Mouse (Mus musculus): ENCODE data around the gene Cdkal1. TPM values are rescaled to one million over a fixed set of nuclear protein-coding genes. Genes with fewer than 3 reads are reported as not detected.
A peak's percentile ranks its signal among the peaks of the same experiment; 100 is the strongest.

Gene Cdkal1
- total and polyA plus RNA-seq, 2 experiments from 2014 or later = 11.1 to 18.9 TPM

- no peaks in the 10 kb centered on the region for H3K9me3 ChIP-seq (ENCODE audit: low read length)
- ATAC-seq (no peak), DNase-seq (ENCODE audit: low spot score) (no peak)
- H3K4me1 ChIP-seq (ENCODE audit: insufficient read depth, low read length) = peaks cover 10% of the 10 kb centered on the region; the same call in 1 of the 2 replicates
- H3K27me3 ChIP-seq (ENCODE audit: insufficient read depth, low read length) = no peaks in the 10 kb centered on the region
- TF ChIP-seq CTCF (IDR thresholded peaks at IDR 0.05; ENCODE audit: low read depth) = no peak
- no peak overlapping the region for H3K27ac ChIP-seq
- no peak overlapping the region for H3K4me3 ChIP-seq (ENCODE audit: low read length)
- H3K36me3 ChIP-seq (ENCODE audit: insufficient read depth, low read length) = no peaks in the 10 kb centered on the region
- H3K9ac ChIP-seq (replicated peaks; ENCODE audit: low read length) = no peak overlapping the region
- no peak overlapping the region for H3K4me2 ChIP-seq (ENCODE audit: low read depth, low read length)
- 98% methylated on average over 3 of the region's 3 CpGs for WGBS
Measured at GRCm38 (mm10) chr13:29348331-29348730, 507.1 kb downstream of the Cdkal1 start.

- 65% methylated on average over 6 of the region's 6 CpGs for WGBS
- Histone ChIP-seq H3K27me3 (ENCODE audit: insufficient read depth, low read length) (no peaks in the 10 kb centered on the region), H3K36me3 (ENCODE audit: insufficient read depth, low read length) (no peaks in the 10 kb centered on the region), H3K4me1 (ENCODE audit: insufficient read depth, low read length) (no peaks in the 10 kb centered on the region), H3K4me3 (ENCODE audit: low read length) (no peak overlapping the region), H3K27ac (no peak overlapping the region), H3K4me2 (ENCODE audit: low read depth, low read length) (no peak overlapping the region), H3K9ac (replicated peaks; ENCODE audit: low read length) (no peak overlapping the region), H3K9me3 (ENCODE audit: low read length) (no peaks in the 10 kb centered on the region)
- TF ChIP-seq CTCF (IDR thresholded peaks at IDR 0.05; ENCODE audit: low read depth) = peak; percentile 18; the same call in 1 of the 2 replicates
- ATAC-seq = peak; percentile 78
- peak; percentile 71 for DNase-seq (ENCODE audit: low spot score)
Measured at GRCm38 (mm10) chr13:29332640-29333412, 522.6 kb downstream of the Cdkal1 start.

- no peaks in the 10 kb centered on the region for H3K4me1 ChIP-seq (ENCODE audit: insufficient read depth, low read length)
- peaks cover 5% of the 10 kb centered on the region; the same call in 1 of the 2 replicates for H3K36me3 ChIP-seq (ENCODE audit: insufficient read depth, low read length)
- 80% methylated on average over 4 of the region's 4 CpGs for WGBS
- no peak overlapping the region for H3K27ac ChIP-seq
- TF ChIP-seq CTCF (IDR thresholded peaks at IDR 0.05; ENCODE audit: low read depth) = no peak
- no peaks in the 10 kb centered on the region for H3K27me3 ChIP-seq (ENCODE audit: insufficient read depth, low read length)
- ATAC-seq = no peak
- H3K9ac ChIP-seq (replicated peaks; ENCODE audit: low read length) = no peak overlapping the region
- no peak for DNase-seq (ENCODE audit: low spot score)
- no peak overlapping the region for H3K4me2 ChIP-seq (ENCODE audit: low read depth, low read length)
- H3K9me3 ChIP-seq (ENCODE audit: low read length) = no peaks in the 10 kb centered on the region
- H3K4me3 ChIP-seq (ENCODE audit: low read length) = no peak overlapping the region
Measured at GRCm38 (mm10) chr13:29325946-29326345, 529.5 kb downstream of the Cdkal1 start.

GRCm38 (mm10) chr13:29320421-29320820, 535.1 kb downstream of the Cdkal1 start:
- peak; percentile 20 for DNase-seq (ENCODE audit: low spot score)
- ATAC-seq = no peak
- H3K9ac ChIP-seq (replicated peaks; ENCODE audit: low read length) = no peak overlapping the region

GRCm38 (mm10) chr13:29317703-29318102, 537.8 kb downstream of the Cdkal1 start:
- H3K4me2 ChIP-seq (ENCODE audit: low read depth, low read length) = no peak overlapping the region
- no peaks in the 10 kb centered on the region for H3K36me3 ChIP-seq (ENCODE audit: insufficient read depth, low read length)
- H3K9me3 ChIP-seq (ENCODE audit: low read length) = no peaks in the 10 kb centered on the region
- H3K4me1 ChIP-seq (ENCODE audit: insufficient read depth, low read length) = no peaks in the 10 kb centered on the region
- no peak overlapping the region for H3K4me3 ChIP-seq (ENCODE audit: low read length)
- 84% methylated on average over 1 of the region's 1 CpGs for WGBS
- H3K27me3 ChIP-seq (ENCODE audit: insufficient read depth, low read length) = no peaks in the 10 kb centered on the region
- no peak overlapping the region for H3K27ac ChIP-seq
- DNase-seq (ENCODE audit: low spot score) (no peak), ATAC-seq (no peak)
- no peak for TF ChIP-seq CTCF (IDR thresholded peaks at IDR 0.05; ENCODE audit: low read depth)
- no peak overlapping the region for H3K9ac ChIP-seq (replicated peaks; ENCODE audit: low read length)

More at GRCm38 (mm10) chr13:29320421-29320820, 535.1 kb downstream of the Cdkal1 start:
- H3K4me3 ChIP-seq (ENCODE audit: low read length) = no peak overlapping the region
- WGBS = 55% methylated on average over 2 of the region's 2 CpGs
- H3K4me1 ChIP-seq (ENCODE audit: insufficient read depth, low read length) = no peaks in the 10 kb centered on the region
- no peaks in the 10 kb centered on the region for H3K27me3 ChIP-seq (ENCODE audit: insufficient read depth, low read length)
- H3K9me3 ChIP-seq (ENCODE audit: low read length) = no peaks in the 10 kb centered on the region
- peaks cover 5% of the 10 kb centered on the region; the same call in 1 of the 2 replicates for H3K36me3 ChIP-seq (ENCODE audit: insufficient read depth, low read length)
- H3K27ac ChIP-seq = no peak overlapping the region
- no peak for TF ChIP-seq CTCF (IDR thresholded peaks at IDR 0.05; ENCODE audit: low read depth)
- no peak overlapping the region for H3K4me2 ChIP-seq (ENCODE audit: low read depth, low read length)

- H3K36me3 ChIP-seq (ENCODE audit: insufficient read depth, low read length) = no peaks in the 10 kb centered on the region
- no peaks in the 10 kb centered on the region for H3K9me3 ChIP-seq (ENCODE audit: low read length)
- no peak for DNase-seq (ENCODE audit: low spot score)
- no peaks in the 10 kb centered on the region for H3K27me3 ChIP-seq (ENCODE audit: insufficient read depth, low read length)
- H3K4me1 ChIP-seq (ENCODE audit: insufficient read depth, low read length) = no peaks in the 10 kb centered on the region
- H3K9ac ChIP-seq (replicated peaks; ENCODE audit: low read length) = no peak overlapping the region
- no peak overlapping the region for H3K4me3 ChIP-seq (ENCODE audit: low read length)
- no peak overlapping the region for H3K4me2 ChIP-seq (ENCODE audit: low read depth, low read length)
- no peak for TF ChIP-seq CTCF (IDR thresholded peaks at IDR 0.05; ENCODE audit: low read depth)
- WGBS = 95% methylated on average over 5 of the region's 5 CpGs
- no peak overlapping the region for H3K27ac ChIP-seq
- ATAC-seq = no peak
Measured at GRCm38 (mm10) chr13:29316271-29316670, 539.2 kb downstream of the Cdkal1 start.

GRCm38 (mm10) chr13:29312026-29312425, 543.4 kb downstream of the Cdkal1 start:
- Histone ChIP-seq H3K27ac (no peak overlapping the region), H3K9me3 (ENCODE audit: low read length) (no peaks in the 10 kb centered on the region), H3K27me3 (ENCODE audit: insufficient read depth, low read length) (no peaks in the 10 kb centered on the region), H3K36me3 (ENCODE audit: insufficient read depth, low read length) (no peaks in the 10 kb centered on the region), H3K4me1 (ENCODE audit: insufficient read depth, low read length) (no peaks in the 10 kb centered on the region), H3K9ac (replicated peaks; ENCODE audit: low read length) (no peak overlapping the region), H3K4me2 (ENCODE audit: low read depth, low read length) (no peak overlapping the region), H3K4me3 (ENCODE audit: low read length) (no peak overlapping the region)
- ATAC-seq (no peak), DNase-seq (ENCODE audit: low spot score) (peak; percentile 45)
- WGBS = 16% methylated on average over 2 of the region's 2 CpGs
- TF ChIP-seq CTCF (IDR thresholded peaks at IDR 0.05; ENCODE audit: low read depth) = no peak
